Mouse (Mus musculus) cerebellum, adult 11-12 months (tissue): Measurements from ENCODE around the gene Sept3.

Experiments
- DNase-seq: peaks from one replicate; pipeline ENCODE4 v3.0.0; 2022

The Sept3 gene

DNA sequence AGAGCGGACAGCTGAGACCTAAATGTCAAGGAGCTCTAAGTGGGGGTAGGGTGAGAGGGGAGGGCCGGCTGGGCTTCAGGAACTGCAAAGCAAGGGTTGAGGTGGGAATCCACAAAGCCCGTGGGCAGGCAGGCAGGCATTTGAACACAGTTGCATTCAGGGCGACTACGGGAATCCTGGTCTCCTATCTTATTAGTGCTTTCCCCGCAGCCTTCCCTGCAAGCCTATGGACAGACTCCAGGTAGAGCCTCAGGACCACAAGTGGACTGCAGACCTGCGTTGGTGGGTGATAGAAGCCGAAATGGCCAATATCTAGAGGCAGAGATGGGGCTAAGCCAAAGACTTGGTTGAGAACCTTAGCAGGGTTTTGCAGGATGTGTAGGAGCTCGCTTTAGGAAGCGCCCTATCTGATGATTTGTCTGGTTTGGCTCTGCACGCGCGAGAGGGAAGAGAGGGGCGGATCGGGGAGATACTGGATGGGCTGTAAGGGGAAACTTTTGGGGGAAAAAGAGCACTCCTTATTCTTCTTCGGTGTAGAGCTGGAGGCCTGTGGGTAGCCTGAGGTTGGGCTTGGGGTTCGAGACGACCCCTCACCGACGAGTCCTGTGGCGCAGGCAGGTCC lies 65.8 kb downstream of the Sept3 start:
- no peak for DNase-seq

DNA sequence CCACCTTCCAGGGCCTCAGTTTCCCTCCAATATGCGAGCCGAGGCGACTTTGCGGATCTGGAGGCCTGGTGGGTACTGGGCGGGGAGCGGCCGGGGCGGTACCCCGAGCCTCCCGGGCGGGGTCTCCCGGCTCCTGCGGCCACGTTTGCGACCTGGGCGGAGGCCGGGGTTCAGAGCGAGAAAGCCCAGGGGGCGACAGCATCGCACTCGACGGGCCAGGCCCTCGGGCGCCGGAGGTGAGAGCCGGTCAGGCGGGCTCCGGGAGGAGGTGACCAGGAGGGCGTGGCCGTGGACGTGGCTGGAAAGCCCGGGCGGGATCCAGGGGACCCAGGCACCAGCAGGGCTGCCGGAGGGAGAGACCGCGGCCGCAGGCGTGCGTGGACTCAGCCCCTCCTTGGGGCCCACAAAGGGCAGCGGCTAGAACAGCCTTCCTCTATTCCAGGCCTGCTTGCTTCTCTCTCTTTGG lies 66.4 kb downstream of the Sept3 start:
- DNase-seq: no peak

DNA sequence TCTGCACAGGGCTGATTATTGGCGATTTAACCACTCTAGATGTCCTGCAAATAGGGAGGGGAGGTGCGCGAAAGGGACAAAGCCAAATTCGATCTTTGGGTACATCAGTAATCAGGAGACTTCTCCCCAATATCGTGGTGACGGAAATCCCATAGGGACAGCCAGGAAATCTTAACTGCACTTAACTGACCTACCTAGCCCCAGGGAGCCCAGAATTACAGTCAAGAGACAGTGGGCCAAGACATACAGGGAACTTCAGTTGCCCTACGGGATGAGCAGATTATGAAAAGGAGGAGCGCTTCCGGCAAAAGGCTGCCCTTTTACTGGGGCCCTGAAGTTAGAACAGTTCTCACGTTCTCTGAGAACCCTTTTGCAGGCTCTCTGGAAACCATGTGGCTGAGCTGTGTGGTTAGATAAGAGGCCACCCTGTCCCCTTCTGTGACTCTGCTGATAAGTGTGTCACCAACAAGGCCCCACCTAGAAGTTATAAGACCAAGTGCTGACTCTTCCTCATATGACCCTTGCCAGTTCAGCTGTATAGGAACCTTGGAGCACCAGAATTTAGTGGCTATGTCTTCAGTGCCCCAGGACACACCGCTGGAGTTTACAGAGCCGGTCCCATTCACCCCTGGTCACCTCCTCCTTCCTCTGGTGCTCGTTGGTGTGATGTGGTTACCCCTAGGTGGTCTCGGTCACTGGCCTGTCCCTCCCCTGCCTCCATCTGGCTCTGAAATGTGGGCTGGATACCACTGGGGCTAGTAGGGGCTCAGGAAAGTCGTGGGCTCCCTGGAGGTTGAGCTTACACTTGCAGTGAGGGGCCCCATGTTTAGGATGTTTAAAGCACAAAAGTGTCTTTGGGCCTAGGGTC lies 67.2 kb downstream of the Sept3 start:
- DNase-seq: no peak

- DNase-seq: no peak
Observed at GRCm38 (mm10) chr15:82342543-82342935, 67.8 kb downstream of the Sept3 start.

DNA sequence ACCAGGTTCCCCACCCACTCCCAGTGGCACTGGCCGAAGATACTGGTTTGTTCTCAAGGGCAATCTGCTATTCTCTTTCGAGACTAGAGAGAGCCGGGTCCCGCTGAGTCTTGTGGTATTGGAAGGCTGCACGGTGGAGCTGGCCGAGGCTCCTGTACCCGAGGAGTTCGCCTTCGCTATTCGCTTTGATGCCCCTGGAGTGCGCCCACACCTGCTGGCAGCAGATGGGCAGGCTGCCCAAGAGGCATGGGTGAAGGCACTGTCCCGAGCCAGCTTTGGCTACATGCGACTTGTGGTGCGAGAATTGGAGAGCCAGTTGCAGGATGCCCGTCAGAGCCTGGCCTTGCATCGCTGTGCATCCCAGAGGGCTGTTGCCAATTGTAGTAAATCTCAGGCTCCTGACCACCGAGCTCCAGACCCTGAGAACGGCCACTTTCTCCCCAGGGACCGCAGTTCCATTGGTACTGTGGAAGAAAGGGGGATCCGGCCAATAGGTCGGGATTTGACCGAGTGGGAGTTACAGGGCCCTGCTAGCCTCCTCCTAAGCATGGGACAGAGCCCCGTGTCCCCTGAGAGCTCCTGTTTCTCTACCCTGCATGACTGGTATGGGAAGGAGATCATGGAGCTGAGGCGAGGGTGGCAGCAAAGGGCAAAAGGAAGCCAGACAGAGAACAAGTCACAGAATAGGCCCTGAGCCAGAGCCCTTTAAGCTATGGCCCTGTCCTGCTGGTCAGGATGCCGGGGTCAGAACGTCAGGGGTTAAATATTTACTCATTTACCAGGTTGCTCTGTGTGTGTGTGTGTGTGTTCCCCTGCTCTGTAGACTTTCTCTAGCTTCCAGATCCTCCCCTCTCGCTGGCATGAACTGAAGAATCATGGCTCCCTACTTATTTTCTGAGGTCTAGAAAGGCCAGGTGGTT lies 68.9 kb downstream of the Sept3 start:
- DNase-seq: peak; percentile 57
